Mouse (Mus musculus) 3T3-L1 (cell line): ENCODE measurements around the gene Itih2.

Experiments used
- DNase-seq: peaks from one replicate; pipeline ENCODE4 v3.0.0-alpha.2; 2015; ENCODE audit warnings: low read depth, low spot score

The Itih2 gene

GRCm38 (mm10) chr2:10131296-10131695, at the start of gene Itih2:
Gene Itih2, minus strand, starts transcription at chr2:10131396.
- DNase-seq = peak; percentile 45

- no peak for DNase-seq
These were observed 38.8 kb upstream of the Itih2 start for GRCm38 (mm10) chr2:10169991-10170390.

GRCm38 (mm10) chr2:10168016-10168415, 36.8 kb upstream of the Itih2 start:
- DNase-seq = peak; percentile 46

- DNase-seq = no peak
These were observed 36.1 kb upstream of the Itih2 start for GRCm38 (mm10) chr2:10167283-10167682.

GRCm38 (mm10) chr2:10166635-10167034, 35.4 kb upstream of the Itih2 start:
- DNase-seq = peak; percentile 59

GRCm38 (mm10) chr2:10162011-10162410, 30.8 kb upstream of the Itih2 start:
- DNase-seq = peak; percentile 70

GRCm38 (mm10) chr2:10157184-10157583, 26.0 kb upstream of the Itih2 start:
- DNase-seq = no peak

GRCm38 (mm10) chr2:10153201-10154075, 22.2 kb upstream of the Itih2 start, which contains the start of gene Itih5:
Gene Itih5, plus strand, starts transcription at chr2:10153571.
- no peak for DNase-seq

GRCm38 (mm10) chr2:10152590-10152989, 21.4 kb upstream of the Itih2 start:
- DNase-seq = no peak

- DNase-seq = no peak
These were observed 16.0 kb upstream of the Itih2 start for GRCm38 (mm10) chr2:10147176-10147575.

GRCm38 (mm10) chr2:10145514-10145913, 14.3 kb upstream of the Itih2 start:
- no peak for DNase-seq

- DNase-seq = peak; percentile 89
These were observed 11.6 kb upstream of the Itih2 start for GRCm38 (mm10) chr2:10142472-10143454.

GRCm38 (mm10) chr2:10140456-10140855, 9.3 kb upstream of the Itih2 start:
- no peak for DNase-seq

GRCm38 (mm10) chr2:10137320-10137719, 6.1 kb upstream of the Itih2 start:
- no peak for DNase-seq

- no peak for DNase-seq
These were observed 2.7 kb upstream of the Itih2 start for GRCm38 (mm10) chr2:10133941-10134340.

- no peak for DNase-seq
These were observed 932 bp upstream of the Itih2 start for GRCm38 (mm10) chr2:10132128-10132527.

GRCm38 (mm10) chr2:10130341-10130990, 730 bp downstream of the Itih2 start:
- DNase-seq = peak; percentile 32

- no peak for DNase-seq
These were observed 2.6 kb downstream of the Itih2 start for GRCm38 (mm10) chr2:10128571-10128970.

GRCm38 (mm10) chr2:10127471-10127870, 3.7 kb downstream of the Itih2 start:
- no peak for DNase-seq

- no peak for DNase-seq
These were observed 5.1 kb downstream of the Itih2 start for GRCm38 (mm10) chr2:10126122-10126521.

GRCm38 (mm10) chr2:10121826-10122225, 9.4 kb downstream of the Itih2 start:
- peak; percentile 76 for DNase-seq

- DNase-seq = peak; percentile 31
These were observed 11.9 kb downstream of the Itih2 start for GRCm38 (mm10) chr2:10119276-10119675.
